Mouse (Mus musculus) thymus, postnatal 10 days (tissue): Measurements from ENCODE around the gene Dynlt3.
"Not testable (repeated sequence)": the region's sequence is repeated elsewhere in the genome, so short reads cannot be mapped to it uniquely, and the experiment has no call there.

Experiments
- DNase-seq, 2 experiments: peaks; one replicate each; pipeline ENCODE4 v3.0.0; 2021; ENCODE audit warnings: low spot score in 2 of 2

The Dynlt3 gene

DNA sequence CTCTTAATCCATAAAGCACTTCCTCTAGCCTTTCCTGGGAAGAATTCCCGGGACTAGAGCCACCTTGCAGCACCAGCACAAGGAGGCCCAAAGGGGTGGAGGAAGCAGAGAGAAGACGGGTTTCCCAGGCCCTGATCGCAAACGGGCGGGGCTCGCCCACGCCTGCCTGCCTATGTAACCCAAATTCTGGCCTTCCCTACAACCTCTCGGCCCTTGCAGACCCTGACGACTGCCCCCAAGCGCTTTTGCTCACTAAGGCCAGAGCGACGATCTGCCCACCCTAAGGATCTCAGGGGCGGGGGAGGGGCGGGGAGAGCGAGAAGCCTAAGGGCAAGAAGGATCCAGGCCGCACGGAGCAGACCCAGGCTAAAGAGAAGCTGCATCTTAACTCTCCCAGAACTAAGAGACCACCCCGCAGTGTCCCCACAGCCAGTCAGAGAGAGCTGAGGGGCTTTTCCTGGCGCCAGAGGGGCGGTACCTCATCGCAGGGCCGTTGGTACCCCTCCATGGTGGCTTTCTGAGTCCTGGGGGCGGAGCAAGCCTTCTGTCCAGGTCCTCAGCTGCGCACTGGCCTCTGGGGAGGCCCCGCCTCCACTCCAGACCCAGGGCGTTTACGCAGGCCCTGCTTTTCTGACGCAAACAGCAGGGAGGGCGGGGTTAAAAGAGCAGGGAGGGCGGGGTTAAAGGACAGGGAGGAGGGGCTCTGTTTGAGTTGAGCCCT lies at the start of gene Dynlt3:
Dynlt3 (minus strand) TSS at position 613 of the 721 bp plus-strand sequence.
- peak; percentile 44 to 66 for DNase-seq

- DNase-seq, result no peak
Measured at GRCm38 (mm10) chrX:9699815-9700214, 37.0 kb upstream of the Dynlt3 start.

GRCm38 (mm10) chrX:9695997-9696396 lies 33.2 kb upstream of the Dynlt3 start:
- no peak for DNase-seq

DNA sequence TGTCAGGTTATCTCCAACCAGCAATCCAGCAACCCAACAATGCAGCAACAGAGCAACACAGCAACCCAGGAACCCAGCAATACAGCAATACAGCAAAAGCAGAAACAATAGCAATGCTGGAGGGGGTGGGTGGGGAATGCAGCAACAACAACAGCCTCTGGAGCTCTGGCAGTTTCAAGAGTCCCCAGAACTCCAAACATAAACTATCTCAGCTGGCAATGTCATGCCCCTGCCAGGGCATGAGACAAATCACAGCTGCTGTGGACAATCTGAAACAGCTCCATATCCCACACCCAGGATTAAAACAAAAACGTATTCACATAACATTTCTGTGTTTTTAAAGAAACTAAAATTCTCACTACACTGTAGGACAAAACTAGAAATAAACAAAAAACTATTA lies 9.2 kb upstream of the Dynlt3 start:
- DNase-seq, result no peak

DNA sequence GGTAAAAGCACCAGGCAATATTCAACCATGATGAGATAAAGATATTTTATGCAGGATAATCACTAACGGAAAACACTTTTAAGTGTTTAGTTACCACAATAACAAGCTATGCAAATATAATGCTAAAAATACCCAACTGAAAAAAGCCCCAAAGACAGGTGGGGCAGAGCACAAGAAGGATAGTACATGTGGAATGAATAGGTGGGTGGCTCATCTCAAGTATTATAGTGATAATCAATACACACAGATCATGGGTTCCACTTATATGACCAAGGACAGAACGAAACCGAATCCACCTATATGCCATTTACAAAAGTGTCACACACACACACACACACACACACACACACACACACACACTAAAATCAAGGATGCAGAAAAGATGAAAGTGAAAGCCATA lies 8.6 kb upstream of the Dynlt3 start:
- DNase-seq, result no peak

- DNase-seq, result no peak
Measured at GRCm38 (mm10) chrX:9652806-9653205, 10.0 kb downstream of the Dynlt3 start.

DNA sequence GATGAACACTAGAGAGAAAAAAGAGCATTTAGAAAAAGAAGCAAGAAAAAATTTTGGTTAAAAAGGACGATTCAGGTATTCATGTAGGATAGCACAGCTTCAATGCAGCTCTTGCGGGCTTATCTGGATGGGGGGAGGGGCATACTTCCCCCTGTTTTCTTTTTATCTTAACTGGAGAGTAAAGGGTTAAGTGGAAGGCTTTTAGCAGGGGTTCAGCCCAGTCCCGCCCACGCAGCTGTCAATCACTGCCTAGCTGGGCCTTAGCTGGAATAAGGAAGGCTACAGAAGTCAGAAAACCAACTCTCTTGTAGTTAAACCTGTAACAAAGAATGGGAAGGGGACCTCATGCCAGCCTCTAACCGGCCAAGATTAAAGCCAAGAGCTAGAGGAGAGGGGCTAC lies 22.2 kb downstream of the Dynlt3 start:
- not testable (repeated sequence) for DNase-seq

DNA sequence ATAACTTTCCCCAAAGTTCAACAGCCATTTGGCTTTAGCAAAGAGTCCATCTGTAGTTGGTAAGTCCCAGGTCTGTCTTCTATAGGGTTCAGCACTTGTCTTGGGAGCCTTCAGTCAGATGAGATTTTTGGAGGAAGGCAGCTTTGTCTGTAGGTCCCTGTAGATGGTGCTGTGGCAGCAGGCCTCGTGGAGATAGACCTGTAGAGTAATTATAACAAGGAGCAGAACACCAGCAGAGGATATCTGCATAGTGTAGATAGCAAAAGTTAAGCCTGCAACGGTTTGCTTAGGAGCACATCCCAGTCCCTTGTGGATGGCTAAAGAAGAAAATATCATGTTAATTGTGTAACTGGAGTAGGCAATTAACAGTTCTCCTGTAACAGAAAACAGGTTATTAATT lies 22.7 kb downstream of the Dynlt3 start:
- not testable (repeated sequence) for DNase-seq
